Mouse (Mus musculus) heart, postnatal 0 days (tissue): Measurements from ENCODE around the gene Prkcz.

Experiments used
- CTCF ChIP-seq: IDR thresholded peaks from 2 replicates; pipeline ENCODE4 v1.5.1; 2016; ENCODE audit warnings: antibody characterized with exemption, control low read depth, low read depth
- EP300 ChIP-seq: IDR thresholded peaks from 2 replicates; pipeline ENCODE4 v1.6.1; 2016; ENCODE audit warnings: antibody characterized with exemption, low read depth

DNA sequence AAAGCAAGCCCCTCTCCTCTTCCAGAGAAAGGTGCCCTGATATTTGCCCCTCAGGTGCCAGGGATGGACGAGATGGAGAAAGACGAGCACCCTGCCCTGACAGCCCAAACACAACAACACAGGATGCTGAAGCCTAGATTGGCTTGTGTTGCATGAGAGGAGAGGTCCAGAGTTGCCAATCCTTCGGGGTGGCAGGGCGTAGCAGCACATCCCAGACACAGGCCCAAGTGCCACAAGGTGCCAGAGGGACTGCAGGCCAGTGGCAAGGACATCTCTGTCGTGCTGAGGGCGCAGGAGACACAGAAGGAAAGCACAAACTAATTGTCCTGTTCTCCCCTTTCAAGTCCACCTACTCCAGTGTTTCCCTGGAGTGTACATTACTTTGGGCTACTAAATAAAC, 147.0 kb downstream of the Prkcz start:
- no peak for TF ChIP-seq CTCF
- TF ChIP-seq EP300: no peak
